Mouse (Mus musculus) kidney, adult 2 months (tissue): ENCODE measurements around the gene Olfr625-ps1.

Source experiments
- CTCF ChIP-seq: fragments of 200-500 bp; conservative IDR thresholded peaks from 2 replicates; pipeline ENCODE4 v1.5.1; 2011; ENCODE audit warnings: low read depth, mild to moderate bottlenecking, control low read depth, low read length, moderate library complexity, mixed read lengths; ENCODE audit not compliant: insufficient read depth, insufficient read length
- POLR2A ChIP-seq: fragments of 200-500 bp; IDR thresholded peaks from one replicate; pipeline ENCODE4 v1.6.1; 2011; ENCODE audit warnings: low read depth, low read length, control low read depth

- TF ChIP-seq CTCF (peak; percentile 28; the same call in 1 of the 2 replicates), POLR2A (no peak)
Measured at GRCm38 (mm10) chr7:103712024-103712423, 29.5 kb downstream of the Olfr625-ps1 start.
